Mouse (Mus musculus): ENCODE measurements around the gene Wrap73. TPM values are rescaled to one million over a fixed set of nuclear protein-coding genes. Genes with fewer than 3 reads are reported as not detected.

The Wrap73 gene
- polyA plus RNA-seq, 1 experiment from 2014 or later: 3.5 TPM

GRCm38 (mm10) chr4:154183566-154183965 is 41.4 kb downstream of the Wrap73 start:
- Histone ChIP-seq H3K36me3 (ENCODE audit: inconsistent target) (no peaks in the 10 kb centered on the region), H3K4me3 (ENCODE audit: inconsistent target) (no peak overlapping the region), H3K27ac (no peak overlapping the region), H3K79me2 (ENCODE audit: inconsistent target) (no peaks in the 10 kb centered on the region)
- 75% methylated on average over 5 of the region's 5 CpGs for WGBS (ENCODE audit: missing documents)

GRCm38 (mm10) chr4:154185001-154185400 is 42.8 kb downstream of the Wrap73 start:
- WGBS (ENCODE audit: missing documents): 79% methylated on average over 5 of the region's 5 CpGs
- Histone ChIP-seq H3K36me3 (ENCODE audit: inconsistent target) (no peaks in the 10 kb centered on the region), H3K79me2 (ENCODE audit: inconsistent target) (no peaks in the 10 kb centered on the region), H3K27ac (no peak overlapping the region), H3K4me3 (ENCODE audit: inconsistent target) (no peak overlapping the region)

GRCm38 (mm10) chr4:154186002-154186537 is 43.9 kb downstream of the Wrap73 start:
- 89% methylated on average over 11 of the region's 11 CpGs for WGBS (ENCODE audit: missing documents)
- Histone ChIP-seq H3K79me2 (ENCODE audit: inconsistent target) (no peaks in the 10 kb centered on the region), H3K4me3 (ENCODE audit: inconsistent target) (no peak overlapping the region), H3K27ac (no peak overlapping the region), H3K36me3 (ENCODE audit: inconsistent target) (no peaks in the 10 kb centered on the region)

- WGBS (ENCODE audit: missing documents): 1% methylated on average over 8 of the region's 8 CpGs
- no peak overlapping the region for H3K27ac ChIP-seq
- no peak overlapping the region for H3K4me3 ChIP-seq (ENCODE audit: inconsistent target)
- no peaks in the 10 kb centered on the region for H3K79me2 ChIP-seq (ENCODE audit: inconsistent target)
- H3K36me3 ChIP-seq (ENCODE audit: inconsistent target): no peaks in the 10 kb centered on the region
Measured at GRCm38 (mm10) chr4:154188948-154189347, 46.8 kb downstream of the Wrap73 start.

GRCm38 (mm10) chr4:154197961-154198360 is 55.8 kb downstream of the Wrap73 start:
- WGBS (ENCODE audit: missing documents): 88% methylated on average over 6 of the region's 6 CpGs
- Histone ChIP-seq H3K27ac (no peak overlapping the region), H3K4me3 (ENCODE audit: inconsistent target) (no peak overlapping the region), H3K36me3 (ENCODE audit: inconsistent target) (no peaks in the 10 kb centered on the region), H3K79me2 (ENCODE audit: inconsistent target) (no peaks in the 10 kb centered on the region)

GRCm38 (mm10) chr4:154198377-154198961 is 56.3 kb downstream of the Wrap73 start:
- 74% methylated on average over 7 of the region's 7 CpGs for WGBS (ENCODE audit: missing documents)

GRCm38 (mm10) chr4:154201511-154201910 is 59.3 kb downstream of the Wrap73 start:
- H3K27ac ChIP-seq: no peak overlapping the region
- H3K4me3 ChIP-seq (ENCODE audit: inconsistent target): no peak overlapping the region
- H3K36me3 ChIP-seq (ENCODE audit: inconsistent target): no peaks in the 10 kb centered on the region
- H3K79me2 ChIP-seq (ENCODE audit: inconsistent target): no peaks in the 10 kb centered on the region
- 90% methylated on average over 5 of the region's 5 CpGs for WGBS (ENCODE audit: missing documents)

More at GRCm38 (mm10) chr4:154198377-154198961, 56.3 kb downstream of the Wrap73 start:
- H3K79me2 ChIP-seq (ENCODE audit: inconsistent target): no peaks in the 10 kb centered on the region
- no peak overlapping the region for H3K27ac ChIP-seq
- H3K36me3 ChIP-seq (ENCODE audit: inconsistent target): no peaks in the 10 kb centered on the region
- H3K4me3 ChIP-seq (ENCODE audit: inconsistent target): no peak overlapping the region

- Histone ChIP-seq H3K4me3 (ENCODE audit: inconsistent target) (no peak overlapping the region), H3K36me3 (ENCODE audit: inconsistent target) (no peaks in the 10 kb centered on the region), H3K27ac (no peak overlapping the region), H3K79me2 (ENCODE audit: inconsistent target) (no peaks in the 10 kb centered on the region)
- 93% methylated on average over 7 of the region's 7 CpGs for WGBS (ENCODE audit: missing documents)
Measured at GRCm38 (mm10) chr4:154204532-154204931, 62.4 kb downstream of the Wrap73 start.

- H3K79me2 ChIP-seq (ENCODE audit: inconsistent target): no peaks in the 10 kb centered on the region
- H3K36me3 ChIP-seq (ENCODE audit: inconsistent target): no peaks in the 10 kb centered on the region
- H3K27ac ChIP-seq: no peak overlapping the region
- WGBS (ENCODE audit: missing documents): 51% methylated on average over 5 of the region's 5 CpGs
- no peak overlapping the region for H3K4me3 ChIP-seq (ENCODE audit: inconsistent target)
Measured at GRCm38 (mm10) chr4:154205392-154205791, 63.2 kb downstream of the Wrap73 start.

- Histone ChIP-seq H3K27ac (no peak overlapping the region), H3K4me3 (ENCODE audit: inconsistent target) (no peak overlapping the region), H3K79me2 (ENCODE audit: inconsistent target) (no peaks in the 10 kb centered on the region), H3K36me3 (ENCODE audit: inconsistent target) (no peaks in the 10 kb centered on the region)
- 14% methylated on average over 5 of the region's 5 CpGs for WGBS (ENCODE audit: missing documents)
Measured at GRCm38 (mm10) chr4:154207261-154207660, 65.1 kb downstream of the Wrap73 start.

- Histone ChIP-seq H3K79me2 (ENCODE audit: inconsistent target) (no peaks in the 10 kb centered on the region), H3K4me3 (ENCODE audit: inconsistent target) (no peak overlapping the region), H3K36me3 (ENCODE audit: inconsistent target) (no peaks in the 10 kb centered on the region), H3K27ac (no peak overlapping the region)
- 83% methylated on average over 6 of the region's 6 CpGs for WGBS (ENCODE audit: missing documents)
Measured at GRCm38 (mm10) chr4:154209054-154209453, 66.9 kb downstream of the Wrap73 start.

GRCm38 (mm10) chr4:154209825-154210224 is 67.7 kb downstream of the Wrap73 start:
- H3K27ac ChIP-seq: no peak overlapping the region
- no peaks in the 10 kb centered on the region for H3K79me2 ChIP-seq (ENCODE audit: inconsistent target)
- no peak overlapping the region for H3K4me3 ChIP-seq (ENCODE audit: inconsistent target)
- WGBS (ENCODE audit: missing documents): 51% methylated on average over 3 of the region's 3 CpGs
- no peaks in the 10 kb centered on the region for H3K36me3 ChIP-seq (ENCODE audit: inconsistent target)

GRCm38 (mm10) chr4:154211459-154211858 is 69.3 kb downstream of the Wrap73 start:
- Histone ChIP-seq H3K36me3 (ENCODE audit: inconsistent target) (no peaks in the 10 kb centered on the region), H3K79me2 (ENCODE audit: inconsistent target) (no peaks in the 10 kb centered on the region), H3K4me3 (ENCODE audit: inconsistent target) (no peak overlapping the region), H3K27ac (no peak overlapping the region)
- WGBS (ENCODE audit: missing documents): 91% methylated on average over 10 of the region's 13 CpGs

- WGBS (ENCODE audit: missing documents): 84% methylated on average over 6 of the region's 7 CpGs
- H3K36me3 ChIP-seq (ENCODE audit: inconsistent target): no peaks in the 10 kb centered on the region
- no peak overlapping the region for H3K27ac ChIP-seq
- no peak overlapping the region for H3K4me3 ChIP-seq (ENCODE audit: inconsistent target)
- no peaks in the 10 kb centered on the region for H3K79me2 ChIP-seq (ENCODE audit: inconsistent target)
Measured at GRCm38 (mm10) chr4:154213586-154213985, 71.4 kb downstream of the Wrap73 start.

GRCm38 (mm10) chr4:154214075-154214474 is 71.9 kb downstream of the Wrap73 start:
- Histone ChIP-seq H3K4me3 (ENCODE audit: inconsistent target) (no peak overlapping the region), H3K79me2 (ENCODE audit: inconsistent target) (no peaks in the 10 kb centered on the region), H3K27ac (no peak overlapping the region), H3K36me3 (ENCODE audit: inconsistent target) (no peaks in the 10 kb centered on the region)
- WGBS (ENCODE audit: missing documents): 64% methylated on average over 1 of the region's 5 CpGs
